Comparison of ENCODE assay signal across 12 mouse cellular contexts in genomic region chr9:62519787-62520503, GRCm38 (mm10). TPM values are rescaled to one million over a fixed set of nuclear protein-coding genes. Genes with fewer than 3 reads are reported as not detected.
DNase-seq lines count a peak whose midpoint lies in the region; ATAC-seq lines count a peak whose summit lies in the region.
"Had no signal": no experiment of that assay in that cellular context is flagged by ENCODE, and none has a peak within 500 bp of the region (broad histone marks: within the 10 kb centered on the region; RNA-seq: fewer than 3 reads in every experiment).

No protein-coding gene starts in this region.

- peak overlapping the region; percentile 57 for H3K27ac ChIP-seq in hindbrain, embryonic 10.5 days
- H3K27ac ChIP-seq in hindbrain, embryonic 12.5 days: no peak overlapping the region
- H3K27ac ChIP-seq in brown adipose tissue, adult 24 weeks (replicated peaks; ENCODE audit: low read depth, low read length): peak overlapping the region; percentile 97
- H3K27ac ChIP-seq in forebrain, embryonic 11.5 days (ENCODE audit: low read depth, low read length): no peak overlapping the region
- peak overlapping the region; percentile 44; the same call in 1 of the 2 replicates for H3K27ac ChIP-seq in limb, embryonic 10.5 days
- H3K27ac ChIP-seq: limb, embryonic 13.5 days; lung, embryonic 15.5 days had no signal

- ATAC-seq in hindbrain, embryonic 12.5 days (ENCODE audit: low FRiP score): no peak
- ATAC-seq in forebrain, embryonic 11.5 days (replicated peaks; ENCODE audit: low FRiP score): no peak
- no peak; the same call in 1 of the 2 replicates for ATAC-seq in megakaryocyte progenitor cell, adult 5-6 weeks (replicated peaks; ENCODE audit: poor library complexity)

- whole genome bisulfite sequencing in hindbrain, embryonic 10.5 days: 60% methylated on average over 15 of the region's 15 CpGs
- 63% methylated on average over 15 of the region's 15 CpGs for WGBS in hindbrain, embryonic 12.5 days
- 65% methylated on average over 15 of the region's 15 CpGs for WGBS in forebrain, embryonic 11.5 days
- 81% methylated on average over 15 of the region's 15 CpGs for WGBS in limb, embryonic 10.5 days

- no peaks in the 10 kb centered on the region for H3K9me3 ChIP-seq in hindbrain, embryonic 10.5 days
- no peaks in the 10 kb centered on the region for H3K9me3 ChIP-seq in hindbrain, embryonic 12.5 days (replicated peaks)
- no peaks in the 10 kb centered on the region for H3K9me3 ChIP-seq in forebrain, embryonic 11.5 days (ENCODE audit: control insufficient read depth, low read length)
- H3K9me3 ChIP-seq in limb, embryonic 10.5 days (replicated peaks): no peaks in the 10 kb centered on the region
- H3K9me3 ChIP-seq: limb, embryonic 13.5 days; lung, embryonic 15.5 days had no signal

- no peak for DNase-seq in hindbrain, embryonic 10.5 days (ENCODE audit: low spot score)
- peak; percentile 47 for DNase-seq in forebrain, embryonic 11.5 days (ENCODE audit: low spot score)
- DNase-seq in limb, embryonic 10.5 days (ENCODE audit: low spot score): no peak
- DNase-seq in spleen, postnatal 36 days (ENCODE audit: low spot score in 2 of 2): no peak
- DNase-seq in spleen, postnatal 14 days (ENCODE audit: low spot score in 2 of 2): no peak
- DNase-seq: heart, postnatal 4 days; kidney, postnatal 36 days had no signal

- peaks cover 24% of the 10 kb centered on the region for H3K27me3 ChIP-seq in hindbrain, embryonic 10.5 days (ENCODE audit: insufficient read depth, poor library complexity, severe bottlenecking)
- no peaks in the 10 kb centered on the region for H3K27me3 ChIP-seq in hindbrain, embryonic 12.5 days
- H3K27me3 ChIP-seq in forebrain, embryonic 11.5 days (ENCODE audit: control insufficient read depth, insufficient read depth, low read length): no peaks in the 10 kb centered on the region
- peaks cover 34% of the 10 kb centered on the region for H3K27me3 ChIP-seq in limb, embryonic 10.5 days (ENCODE audit: low read depth, poor library complexity, severe bottlenecking)
- H3K27me3 ChIP-seq: lung, embryonic 15.5 days had no signal

- H3K9ac ChIP-seq in hindbrain, embryonic 12.5 days: no peak overlapping the region
- no peak overlapping the region; the same call in 1 of the 2 replicates for H3K9ac ChIP-seq in forebrain, embryonic 11.5 days (ENCODE audit: low read length)
- H3K9ac ChIP-seq: limb, embryonic 13.5 days; lung, embryonic 15.5 days had no signal

- no peaks in the 10 kb centered on the region for H3K36me3 ChIP-seq in hindbrain, embryonic 10.5 days
- no peaks in the 10 kb centered on the region for H3K36me3 ChIP-seq in hindbrain, embryonic 12.5 days
- no peaks in the 10 kb centered on the region for H3K36me3 ChIP-seq in forebrain, embryonic 11.5 days (ENCODE audit: control insufficient read depth, insufficient read depth, low read length)
- H3K36me3 ChIP-seq in limb, embryonic 10.5 days: no peaks in the 10 kb centered on the region
- H3K36me3 ChIP-seq: limb, embryonic 13.5 days; lung, embryonic 15.5 days had no signal

- no peak overlapping the region for H3K4me3 ChIP-seq in hindbrain, embryonic 10.5 days
- H3K4me3 ChIP-seq in hindbrain, embryonic 12.5 days: no peak overlapping the region
- H3K4me3 ChIP-seq in brown adipose tissue, adult 24 weeks (ENCODE audit: insufficient read depth, low read depth, low read length): no peak overlapping the region
- no peak overlapping the region for H3K4me3 ChIP-seq in forebrain, embryonic 11.5 days (ENCODE audit: low read depth, low read length)
- H3K4me3 ChIP-seq in limb, embryonic 10.5 days: no peak overlapping the region
- H3K4me3 ChIP-seq: limb, embryonic 13.5 days; lung, embryonic 15.5 days had no signal

- peaks cover 86% of the 10 kb centered on the region for H3K4me1 ChIP-seq in hindbrain, embryonic 10.5 days (replicated peaks)
- peaks cover 79% of the 10 kb centered on the region for H3K4me1 ChIP-seq in hindbrain, embryonic 12.5 days
- peaks cover 27% of the 10 kb centered on the region for H3K4me1 ChIP-seq in brown adipose tissue, adult 24 weeks (ENCODE audit: control insufficient read depth, insufficient read depth, insufficient read length, low read length)
- peaks cover 29% of the 10 kb centered on the region for H3K4me1 ChIP-seq in forebrain, embryonic 11.5 days (replicated peaks; ENCODE audit: control insufficient read depth, insufficient read depth, low read length)
- H3K4me1 ChIP-seq in limb, embryonic 10.5 days: peaks cover 73% of the 10 kb centered on the region

- no peak overlapping the region for H3K4me2 ChIP-seq in hindbrain, embryonic 12.5 days (replicated peaks)
- H3K4me2 ChIP-seq in forebrain, embryonic 11.5 days (ENCODE audit: low read depth, low read length, severe bottlenecking): no peak overlapping the region
- H3K4me2 ChIP-seq: limb, embryonic 13.5 days; lung, embryonic 15.5 days had no signal

RNA-seq across cellular contexts. Expression of gene Coro2b, which starts 16.9 kb away (rescaled TPM):
- polyA plus RNA-seq in hindbrain, embryonic 10.5 days (2016; fragmentation: Nextera tagmentation; extraction: Ambion mirVana): 17.5 and 30.7 TPM in 2 replicates
- 34.2 and 36.9 TPM in 2 replicates for polyA plus RNA-seq in hindbrain, embryonic 12.5 days (2016; fragmentation: Nextera tagmentation; extraction: Ambion mirVana)
- 6.1 TPM in 2 replicates for polyA plus RNA-seq in brown adipose tissue, adult 24 weeks (2012; ENCODE audit: insufficient read depth, insufficient read length, missing spikeins)
- 24.0 and 26.5 TPM in 2 replicates for polyA plus RNA-seq in forebrain, embryonic 11.5 days (2014; fragmentation: Nextera tagmentation; extraction: Ambion mirVana)
- 5.6 and 6.2 TPM in 2 replicates for polyA plus RNA-seq in limb, embryonic 10.5 days (2016; fragmentation: Nextera tagmentation; extraction: Ambion mirVana)
- 0.10 and 0.30 TPM in 2 replicates for total RNA-seq in megakaryocyte progenitor cell, adult 5-6 weeks (2015)
- not detected in 2 replicates for total RNA-seq in megakaryocyte progenitor cell, adult 5-6 weeks (2017)

Comparison
In these comparisons a context has a peak if more than half of its experiments do, and no peak if none do; other contexts are left out.
1. H3K27ac ChIP-seq: peak in hindbrain, embryonic 10.5 days (single experiment), brown adipose tissue, adult 24 weeks (single experiment) and limb, embryonic 10.5 days (single experiment); none in hindbrain, embryonic 12.5 days (single experiment) and forebrain, embryonic 11.5 days (single experiment).